Mouse (Mus musculus): Measurements from ENCODE around the gene Cep170b. TPM values are rescaled to one million over a fixed set of nuclear protein-coding genes. Genes with fewer than 3 reads are reported as not detected.

Cep170b gene
- polyA plus RNA-seq, 1 experiment: 28.8 TPM

GRCm38 (mm10) chr12:112794998-112795397 lies 74.7 kb downstream of the Cep170b start:
- no peaks in the 10 kb centered on the region for H3K36me3 ChIP-seq (ENCODE audit: control insufficient read depth, insufficient read depth, low read length)
- no peak for TF ChIP-seq CTCF (IDR thresholded peaks at IDR 0.05; ENCODE audit: control insufficient read depth, insufficient read depth, insufficient replicate concordance, low read depth, low read length)
- TF ChIP-seq POLR2A (IDR thresholded peaks at IDR 0.05; ENCODE audit: control insufficient read depth, low read depth, low read length): no peak
- H3K27ac ChIP-seq (ENCODE audit: control insufficient read depth, insufficient read depth, low read depth, low read length): no peak overlapping the region
- H3K4me3 ChIP-seq (ENCODE audit: control insufficient read depth, low read depth, low read length): no peak overlapping the region
- H3K4me1 ChIP-seq (ENCODE audit: control insufficient read depth, insufficient read depth, low read length): no peaks in the 10 kb centered on the region
- no peaks in the 10 kb centered on the region for H3K27me3 ChIP-seq (ENCODE audit: control insufficient read depth, insufficient read depth, low read length)

GRCm38 (mm10) chr12:112795466-112796104 lies 75.3 kb downstream of the Cep170b start:
- no peak overlapping the region for H3K4me3 ChIP-seq (ENCODE audit: control insufficient read depth, low read depth, low read length)
- H3K36me3 ChIP-seq (ENCODE audit: control insufficient read depth, insufficient read depth, low read length): no peaks in the 10 kb centered on the region
- no peak overlapping the region for H3K27ac ChIP-seq (ENCODE audit: control insufficient read depth, insufficient read depth, low read depth, low read length)
- no peaks in the 10 kb centered on the region for H3K27me3 ChIP-seq (ENCODE audit: control insufficient read depth, insufficient read depth, low read length)
- TF ChIP-seq CTCF (IDR thresholded peaks at IDR 0.05; ENCODE audit: control insufficient read depth, insufficient read depth, insufficient replicate concordance, low read depth, low read length) (no peak), POLR2A (IDR thresholded peaks at IDR 0.05; ENCODE audit: control insufficient read depth, low read depth, low read length) (no peak)
- no peaks in the 10 kb centered on the region for H3K4me1 ChIP-seq (ENCODE audit: control insufficient read depth, insufficient read depth, low read length)

Other genes starting within 250 kb of the Cep170b start
- 0.35 and 0.42 TPM in 2 replicates for gene A530016L24Rik, start 231.0 kb upstream of the Cep170b start, polyA plus RNA-seq (2012; rRNA removed)
- 2.1 and 2.5 TPM in 2 replicates for gene Tmem179, start 203.7 kb upstream of the Cep170b start, polyA plus RNA-seq (2012; rRNA removed)
- gene Inf2, start 131.7 kb upstream of the Cep170b start, polyA plus RNA-seq (2012; rRNA removed): 2.9 TPM in 2 replicates
- gene Adssl1, start 100.4 kb upstream of the Cep170b start, polyA plus RNA-seq (2012; rRNA removed): 7.9 and 8.9 TPM in 2 replicates
- 36.0 and 41.7 TPM in 2 replicates for gene Siva1, start 75.8 kb upstream of the Cep170b start, polyA plus RNA-seq (2012; rRNA removed)
- 28.3 and 29.1 TPM in 2 replicates for gene Akt1, start 45.6 kb upstream of the Cep170b start, polyA plus RNA-seq (2012; rRNA removed)
- 49.9 and 55.5 TPM in 2 replicates for gene Zbtb42, start 41.6 kb upstream of the Cep170b start, polyA plus RNA-seq (2012; rRNA removed)
- gene Pld4, start 40.2 kb downstream of the Cep170b start, polyA plus RNA-seq (2012; rRNA removed): 4.0 TPM in 2 replicates
- gene Ahnak2, start 82.2 kb downstream of the Cep170b start, polyA plus RNA-seq (2012; rRNA removed): 1.2 TPM in 2 replicates
- gene Clba1, start 88.5 kb downstream of the Cep170b start, polyA plus RNA-seq (2012; rRNA removed): 77.8 and 87.0 TPM in 2 replicates
- gene Cdca4, start 109.0 kb downstream of the Cep170b start, polyA plus RNA-seq (2012; rRNA removed): 23.7 and 23.9 TPM in 2 replicates
- 1.7 and 1.9 TPM in 2 replicates for gene Gpr132, start 147.8 kb downstream of the Cep170b start, polyA plus RNA-seq (2012; rRNA removed)
- gene Jag2, start 209.3 kb downstream of the Cep170b start, polyA plus RNA-seq (2012; rRNA removed): 9.4 and 10.9 TPM in 2 replicates
- 14.8 and 15.6 TPM in 2 replicates for gene Nudt14, start 221.7 kb downstream of the Cep170b start, polyA plus RNA-seq (2012; rRNA removed)

Measured in testis, adult 2 months (tissue).